Mouse (Mus musculus): ENCODE data around the gene Acsl6.
"Not testable (repeated sequence)": the region's sequence is repeated elsewhere in the genome, so short reads cannot be mapped to it uniquely, and the experiment has no call there.

Acsl6 gene

GRCm38 (mm10) chr11:54303728-54304470 is at the start of gene Acsl6:
Acsl6 (plus strand) TSS chr11:54303798.
- DNase-seq (ENCODE audit: low read depth), result no peak

GRCm38 (mm10) chr11:54254114-54254513 is 49.5 kb upstream of the Acsl6 start:
- DNase-seq (ENCODE audit: low read depth), result no peak

- DNase-seq (ENCODE audit: low read depth), result peak; percentile 73
Observed at GRCm38 (mm10) chr11:54256624-54257376, 46.8 kb upstream of the Acsl6 start.

- DNase-seq (ENCODE audit: low read depth), result no peak
Observed at GRCm38 (mm10) chr11:54263405-54264031, 40.1 kb upstream of the Acsl6 start.

GRCm38 (mm10) chr11:54264542-54264941 is 39.1 kb upstream of the Acsl6 start:
- DNase-seq (ENCODE audit: low read depth), result peak; percentile 45

GRCm38 (mm10) chr11:54267177-54267576 is 36.4 kb upstream of the Acsl6 start, which contains the start of gene Il3:
Il3 (minus strand) TSS chr11:54267277.
- DNase-seq (ENCODE audit: low read depth), result no peak

GRCm38 (mm10) chr11:54269191-54269896 is 34.3 kb upstream of the Acsl6 start:
- DNase-seq (ENCODE audit: low read depth), result no peak

GRCm38 (mm10) chr11:54271437-54271949 is 32.1 kb upstream of the Acsl6 start:
- no peak for DNase-seq (ENCODE audit: low read depth)

- no peak for DNase-seq (ENCODE audit: low read depth)
Observed at GRCm38 (mm10) chr11:54287821-54288453, 15.7 kb upstream of the Acsl6 start.

- DNase-seq (ENCODE audit: low read depth), result no peak
Observed at GRCm38 (mm10) chr11:54292163-54292562, 11.4 kb upstream of the Acsl6 start.

- no peak for DNase-seq (ENCODE audit: low read depth)
Observed at GRCm38 (mm10) chr11:54293980-54294807, 9.4 kb upstream of the Acsl6 start.

GRCm38 (mm10) chr11:54295971-54296370 is 7.6 kb upstream of the Acsl6 start:
- DNase-seq (ENCODE audit: low read depth), result no peak

GRCm38 (mm10) chr11:54296734-54297133 is 6.9 kb upstream of the Acsl6 start:
- DNase-seq (ENCODE audit: low read depth), result no peak

GRCm38 (mm10) chr11:54297471-54297870 is 6.1 kb upstream of the Acsl6 start:
- DNase-seq (ENCODE audit: low read depth), result not testable (repeated sequence)

- DNase-seq (ENCODE audit: low read depth), result no peak
Observed at GRCm38 (mm10) chr11:54298777-54299176, 4.8 kb upstream of the Acsl6 start.

- DNase-seq (ENCODE audit: low read depth), result no peak
Observed at GRCm38 (mm10) chr11:54301994-54302393, 1.6 kb upstream of the Acsl6 start.

GRCm38 (mm10) chr11:54302606-54303005 is 992 bp upstream of the Acsl6 start:
- DNase-seq (ENCODE audit: low read depth), result no peak

GRCm38 (mm10) chr11:54303076-54303727 is 396 bp upstream of the Acsl6 start:
- peak; percentile 44 for DNase-seq (ENCODE audit: low read depth)

GRCm38 (mm10) chr11:54304471-54304873 is 874 bp downstream of the Acsl6 start:
- no peak for DNase-seq (ENCODE audit: low read depth)

- no peak for DNase-seq (ENCODE audit: low read depth)
Observed at GRCm38 (mm10) chr11:54305331-54305730, 1.7 kb downstream of the Acsl6 start.

All from c-Kit-positive CD71-negative TER-119-negative erythroid progenitor cells, embryonic 14.5 days (primary cell).